ENCODE assay signal across 21 mouse cellular contexts in the genomic region with DNA sequence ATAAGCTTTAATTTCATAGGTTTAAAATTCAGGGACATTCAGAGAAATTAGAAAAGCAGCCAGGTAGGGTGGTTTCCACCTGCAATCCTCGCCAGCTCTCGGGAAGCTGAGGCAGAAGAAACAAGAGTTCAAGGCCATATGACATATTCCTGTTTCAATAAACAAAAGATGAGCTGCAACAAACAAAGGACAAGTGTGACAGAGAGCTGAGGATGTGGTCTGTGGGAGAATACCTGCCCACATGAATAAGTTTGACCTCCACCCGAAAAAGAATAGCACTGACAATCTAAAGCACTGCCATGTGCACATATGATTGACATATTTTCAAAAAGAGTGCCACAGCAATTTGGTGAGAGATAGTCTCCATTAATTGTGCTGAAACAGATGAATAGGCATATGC. TPM values are rescaled to one million over a fixed set of nuclear protein-coding genes. Genes with fewer than 3 reads are reported as not detected.
A peak's percentile ranks its signal among the peaks of the same experiment; 100 is the strongest.
DNase-seq lines count a peak whose midpoint lies in the region; ATAC-seq and TF ChIP-seq lines count a peak whose summit lies in the region.
"Had no signal": no experiment of that assay in that cellular context is flagged by ENCODE, and none has a peak within 500 bp of the region (broad histone marks: within the 10 kb centered on the region; RNA-seq: fewer than 3 reads in every experiment).

No protein-coding gene starts in this region.

- H3K27ac ChIP-seq in liver, postnatal 0 days (ENCODE audit: low read depth), result 0 out of 2 replicates have a peak overlapping the region, but pooled peaks have one; percentile 7
- H3K27ac ChIP-seq: forebrain, embryonic 13.5 days; gastrocnemius, adult 2 months; heart, embryonic 13.5 days; hindbrain, postnatal 0 days had no signal

- no peaks in the 10 kb centered on the region for H3K9me3 ChIP-seq in liver, postnatal 0 days (ENCODE audit: low read length)
- H3K9me3 ChIP-seq: forebrain, embryonic 13.5 days; heart, embryonic 13.5 days had no signal

- H3K4me2 ChIP-seq in liver, postnatal 0 days (ENCODE audit: low read depth, low read length), result no peak overlapping the region
- H3K4me2 ChIP-seq: forebrain, embryonic 13.5 days; heart, embryonic 13.5 days had no signal

- no peaks in the 10 kb centered on the region for H3K27me3 ChIP-seq in liver, postnatal 0 days (ENCODE audit: insufficient read depth, low read length)
- H3K27me3 ChIP-seq: forebrain, embryonic 13.5 days; heart, embryonic 13.5 days had no signal

- WGBS in liver, postnatal 0 days (ENCODE audit: insufficient replicate concordance), result 80% methylated on average over 3 of the region's 3 CpGs

- H3K9ac ChIP-seq in liver, postnatal 0 days (replicated peaks), result no peak overlapping the region
- H3K9ac ChIP-seq: forebrain, embryonic 13.5 days; forebrain, postnatal 0 days; heart, embryonic 13.5 days had no signal

- peaks cover 2% of the 10 kb centered on the region; the same call in 1 of the 2 replicates for H3K36me3 ChIP-seq in liver, postnatal 0 days (replicated peaks; ENCODE audit: insufficient read depth, low read length)
- H3K36me3 ChIP-seq: heart, embryonic 13.5 days had no signal

- peak; percentile 36 for DNase-seq in A20 (ENCODE audit: low read depth, low spot score)
- peak; percentile 54 for DNase-seq in CD4-positive helper T cell, adult 2 months (ENCODE audit: low read depth, low spot score)
- no peak for DNase-seq in liver, postnatal 0 days
- DNase-seq in gastrocnemius, postnatal 10 days, result no peak
- DNase-seq in adrenal gland, adult (ENCODE audit: inconsistent age in 2 of 2, low spot score in 1 of 2), result no peak
- no peak for DNase-seq in embryo, embryonic 11 days
- DNase-seq: adrenal gland, postnatal 14 days; B cell, adult 2 months; cerebellum, adult 11-12 months; cerebellum, adult 9-10 months; cerebellum, postnatal 25 days; forebrain, postnatal 0 days; gastrocnemius, adult 2 months; gastrocnemius, postnatal 36 days; heart, adult 11 months; heart, postnatal 36 days had no signal

- H3K4me3 ChIP-seq in liver, postnatal 0 days (ENCODE audit: low read depth, low read length), result no peak overlapping the region
- H3K4me3 ChIP-seq: forebrain, embryonic 13.5 days; gastrocnemius, adult 2 months; heart, embryonic 13.5 days had no signal

- peaks cover 43% of the 10 kb centered on the region for H3K4me1 ChIP-seq in liver, postnatal 0 days (ENCODE audit: insufficient read depth)

- no peak for TF ChIP-seq EP300 in liver, postnatal 0 days (IDR thresholded peaks at IDR 0.05; ENCODE audit: low read depth)

- peak; percentile 42 for ATAC-seq in activated CD4-positive, CD25-positive, alpha-beta regulatory T cell, adult 4 months
- no peak for ATAC-seq in liver, postnatal 0 days
- ATAC-seq: forebrain, embryonic 13.5 days; forebrain, postnatal 0 days; hindbrain, postnatal 0 days; intestine, embryonic 16.5 days had no signal

- TF ChIP-seq CTCF in liver, postnatal 0 days (IDR thresholded peaks at IDR 0.05; ENCODE audit: low read depth), result no peak

RNA-seq across cellular contexts. Expression of gene Tmem131, which starts 31.9 kb away (rescaled TPM):
- polyA plus RNA-seq in activated CD4-positive, CD25-positive, alpha-beta regulatory T cell, adult 4 months (2017; shearing (Covaris generic)), result 10 to 100 TPM; 10.3 to 11.4 TPM
- 4.8 and 6.1 TPM in 2 replicates for polyA plus RNA-seq in liver, postnatal 0 days (2015; fragmentation: Nextera tagmentation; extraction: Ambion mirVana)
- 10 to 100 TPM; 44.4 to 58.3 TPM for total RNA-seq in gastrocnemius, postnatal 10 days (2021)

Comparison
In these comparisons a context has a peak if more than half of its experiments do, and no peak if none do; other contexts are left out.
1. DNase-seq: peak in A20 (single experiment) and CD4-positive helper T cell, adult 2 months (single experiment); none in liver, postnatal 0 days (single experiment), gastrocnemius, postnatal 10 days (single experiment), adrenal gland, adult (0 of 2) and embryo, embryonic 11 days (single experiment).